Mouse (Mus musculus) kidney, postnatal 0 days (tissue): ENCODE measurements around the gene Polr2g. TPM values are rescaled to one million over a fixed set of nuclear protein-coding genes. Genes with fewer than 3 reads are reported as not detected.

Experiments
- ATAC-seq: fragments of 200-750 bp; cut with Nextera tagmentation; replicated peaks from 2 replicates; pipeline ENCODE4 v1.8.0; 2017; ENCODE audit warnings: low read depth, moderate number of reproducible peaks, moderate TSS enrichment, moderate library complexity; ENCODE audit not compliant: low FRiP score
- DNase-seq: peaks from one replicate; pipeline ENCODE4 v3.0.0-alpha.2; 2016; ENCODE audit warnings: low spot score
- H3K27ac ChIP-seq: fragments of 300-500 bp; sonication (generic); 2 replicates; pipeline ENCODE4 v1.5.1; 2014; ENCODE audit warnings: mild to moderate bottlenecking
- H3K27me3 ChIP-seq: fragments of 300-500 bp; sonication (generic); 2 replicates; pipeline ENCODE4 v1.6.1; 2014; ENCODE audit warnings: low read length, mixed read lengths; ENCODE audit not compliant: insufficient read depth
- H3K36me3 ChIP-seq: fragments of 300-500 bp; sonication (generic); 2 replicates; pipeline ENCODE4 v1.6.1; 2014; ENCODE audit warnings: low read length, mixed read lengths; ENCODE audit not compliant: insufficient read depth
- H3K4me1 ChIP-seq: fragments of 300-500 bp; sonication (generic); replicated peaks from 2 replicates; pipeline ENCODE4 v1.6.1; 2014; ENCODE audit warnings: antibody characterized with exemption, low read length, mixed read lengths; ENCODE audit not compliant: insufficient read depth
- H3K4me2 ChIP-seq: fragments of 300-500 bp; sonication (generic); 2 replicates; pipeline ENCODE4 v1.6.1; 2014; ENCODE audit warnings: mild to moderate bottlenecking, low read length, moderate library complexity, mixed read lengths
- H3K4me3 ChIP-seq: fragments of 300-500 bp; sonication (generic); replicated peaks from 2 replicates; pipeline ENCODE4 v1.5.1; 2014; ENCODE audit warnings: low read depth, low read length
- H3K9ac ChIP-seq: fragments of 300-500 bp; sonication (generic); 2 replicates; pipeline ENCODE4 v1.6.1; 2014; ENCODE audit warnings: low read depth, low read length
- H3K9me3 ChIP-seq: fragments of 300-500 bp; sonication (generic); replicated peaks from 2 replicates; pipeline ENCODE4 v1.6.1; 2016; ENCODE audit warnings: low read length, inconsistent platforms, mixed read lengths
- CTCF ChIP-seq: IDR thresholded peaks from 2 replicates; pipeline ENCODE4 v1.5.1; 2016; ENCODE audit warnings: antibody characterized with exemption, low read depth, mild to moderate bottlenecking, moderate library complexity
- WGBS: fragments of 180-500 bp; shearing (Covaris S2); extraction: QIAGEN DNeasy Blood & Tissue Kit; methylation state at CpG from one replicate; pipeline ENCODE4 v1.1.7; 2014; 5-methylcytosine and 5-hydroxymethylcytosine counted together
- polyA plus RNA-seq: library from polyadenylated mRNA; unstranded; fragments of >200 nt; fragmentation: Nextera tagmentation; extraction: Ambion mirVana; gene quantifications from 2 replicates; pipeline ENCODE4 v1.2.1, GENCODE M21; 2015

Gene Polr2g
- polyA plus RNA-seq, 1 experiment from 2014 or later: 187 TPM

DNA sequence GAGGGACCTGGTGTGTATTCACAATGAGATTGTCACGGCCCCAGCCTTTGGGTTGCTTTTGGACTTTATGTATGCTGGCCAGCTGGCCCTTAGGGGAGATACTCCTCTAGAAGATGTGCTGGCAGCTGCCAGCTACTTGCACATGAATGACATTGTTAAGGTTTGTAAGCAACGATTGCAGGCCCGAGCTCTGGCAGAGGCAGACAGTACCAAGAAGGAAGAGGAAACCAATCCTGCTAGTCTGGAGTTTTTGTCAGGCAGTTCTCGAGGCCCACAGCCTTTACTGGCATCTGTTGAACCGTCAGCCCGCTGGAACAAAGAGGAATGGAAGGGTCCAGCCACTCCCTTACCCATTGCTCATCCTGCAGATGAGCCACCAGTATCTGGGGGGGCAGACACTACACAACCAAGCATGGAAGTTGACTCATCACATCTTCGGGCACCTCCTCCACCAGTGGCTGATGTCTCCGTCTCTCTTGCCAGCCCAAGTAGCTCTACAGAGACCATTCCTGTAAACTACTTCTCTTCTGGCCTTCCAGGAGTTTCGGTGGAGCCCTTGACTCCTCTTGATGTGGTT lies 4.9 kb upstream of the Polr2g start:
- peak overlapping the region; percentile 62; the same call in 1 of the 2 replicates for H3K4me2 ChIP-seq
- peak overlapping the region; percentile 87; the same call in 1 of the 2 replicates for H3K27ac ChIP-seq
- no peak for TF ChIP-seq CTCF
- no peaks in the 10 kb centered on the region for H3K9me3 ChIP-seq
- no peak overlapping the region for H3K4me3 ChIP-seq
- 0 out of 2 replicates have a peak overlapping the region, but pooled peaks have one; percentile 24 for H3K9ac ChIP-seq
- no peak for DNase-seq
- ATAC-seq: no peak
- H3K4me1 ChIP-seq: peaks cover 8% of the 10 kb centered on the region; the same call in 1 of the 2 replicates
- no peaks in the 10 kb centered on the region for H3K27me3 ChIP-seq
- WGBS: 93% methylated on average over 9 of the region's 9 CpGs
- H3K36me3 ChIP-seq: peaks cover 17% of the 10 kb centered on the region; the same call in 1 of the 2 replicates

DNA sequence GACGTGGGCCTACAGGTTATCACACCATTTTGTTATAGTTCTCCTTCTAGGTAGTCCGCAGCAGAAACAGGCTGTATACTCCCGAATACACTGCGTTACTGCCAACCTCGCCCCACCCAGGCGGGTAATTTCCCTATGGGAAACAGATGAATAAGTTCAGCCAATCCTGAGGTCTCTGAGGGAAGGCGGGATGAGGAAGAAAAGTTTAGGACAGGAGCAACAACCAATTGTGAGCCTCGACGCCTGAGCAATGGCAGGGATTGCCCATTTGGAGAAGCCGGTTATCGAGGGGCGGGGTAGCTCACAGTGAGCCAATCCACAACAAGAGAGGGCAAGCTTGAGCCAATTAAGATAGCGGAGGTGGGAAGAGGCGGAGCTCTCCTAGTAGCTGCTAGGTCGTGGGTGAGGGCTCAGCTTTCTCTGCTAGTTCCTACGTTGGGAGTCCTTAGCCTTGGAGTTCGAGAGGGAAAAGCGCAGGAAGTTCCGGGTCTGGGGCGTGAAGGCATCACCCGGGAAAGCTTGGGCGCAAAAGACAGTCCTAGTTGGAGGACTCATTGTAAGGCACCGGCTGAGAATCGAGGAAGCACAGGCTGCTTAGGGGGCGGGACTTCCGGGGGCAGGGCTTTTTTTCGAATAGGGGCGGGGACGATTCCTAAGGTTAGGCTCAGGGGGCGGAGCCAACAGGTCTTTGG lies 3.9 kb upstream of the Polr2g start, which contains the start of gene Zbtb3:
Zbtb3 (plus strand) TSS at position 426 of the 692 bp plus-strand sequence.
- ATAC-seq (peak; percentile 97), DNase-seq (peak; percentile 100)
- H3K9ac ChIP-seq: peak within 1 kb of the TSS; percentile 60
- H3K27me3 ChIP-seq: no peaks in the 10 kb centered on the region
- peak within 1 kb of the TSS; percentile 60 for H3K4me3 ChIP-seq
- peak within 1 kb of the TSS; percentile 65 for H3K4me2 ChIP-seq
- no peaks in the 10 kb centered on the region for H3K9me3 ChIP-seq
- peaks cover 12% of the 10 kb centered on the region; the same call in 1 of the 2 replicates for H3K36me3 ChIP-seq
- peaks cover 12% of the 10 kb centered on the region; the same call in 1 of the 2 replicates for H3K4me1 ChIP-seq
- H3K27ac ChIP-seq: peak within 1 kb of the TSS; percentile 87
- WGBS: under 1% methylated on average over 30 of the region's 30 CpGs
- TF ChIP-seq CTCF: no peak

DNA sequence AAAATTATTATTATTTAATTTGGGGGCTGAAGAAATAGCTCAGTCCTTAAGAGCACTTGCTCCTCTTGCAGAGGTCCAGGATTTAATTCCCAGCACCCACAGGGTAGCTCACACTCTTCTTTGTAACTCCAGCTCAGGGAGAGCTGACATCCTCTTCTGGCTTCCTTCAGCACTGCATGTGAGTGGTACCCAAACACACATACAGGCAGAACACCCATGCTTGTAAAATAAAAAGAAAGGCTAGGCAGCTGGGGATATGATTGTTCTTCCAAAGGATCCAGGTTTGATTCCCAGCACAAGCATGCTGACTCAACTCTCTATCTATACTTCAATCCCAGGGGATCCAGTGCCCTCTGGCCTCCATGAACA lies 554 bp upstream of the Polr2g start:
- ATAC-seq (no peak), DNase-seq (no peak)
- H3K4me3 ChIP-seq: no peak overlapping the region
- peaks cover 14% of the 10 kb centered on the region for H3K36me3 ChIP-seq
- H3K27ac ChIP-seq: no peak overlapping the region
- no peaks in the 10 kb centered on the region for H3K9me3 ChIP-seq
- no peaks in the 10 kb centered on the region for H3K27me3 ChIP-seq
- no peak overlapping the region for H3K9ac ChIP-seq
- H3K4me1 ChIP-seq: peaks cover 13% of the 10 kb centered on the region; the same call in 1 of the 2 replicates
- TF ChIP-seq CTCF: no peak
- H3K4me2 ChIP-seq: peak overlapping the region; percentile 61; the same call in 1 of the 2 replicates

DNA sequence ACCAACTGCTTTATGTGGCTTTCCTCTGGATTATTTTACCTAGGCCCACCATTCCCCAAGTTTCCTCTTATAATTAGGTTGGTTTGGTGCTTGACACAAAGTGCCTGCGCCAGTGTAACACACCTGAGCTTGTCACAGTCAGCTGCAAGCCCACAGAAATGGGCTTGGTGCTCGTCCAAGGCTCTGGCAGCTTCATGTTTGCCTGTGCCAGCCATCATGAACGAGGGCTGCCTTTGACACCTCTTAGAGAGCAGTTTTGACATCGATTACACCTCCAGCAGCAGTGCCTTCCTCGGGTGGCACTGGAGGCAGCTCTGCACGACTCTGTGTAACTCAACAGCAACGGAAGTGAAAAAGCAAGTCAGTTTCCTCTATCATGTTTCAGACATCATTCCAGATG lies 8.2 kb downstream of the Polr2g start:
- DNase-seq (no peak), ATAC-seq (no peak)
- H3K27me3 ChIP-seq: no peaks in the 10 kb centered on the region
- no peak for TF ChIP-seq CTCF
- 73% methylated on average over 7 of the region's 7 CpGs for WGBS
- H3K27ac ChIP-seq: no peak overlapping the region
- H3K9ac ChIP-seq: no peak overlapping the region
- peaks cover 21% of the 10 kb centered on the region for H3K36me3 ChIP-seq
- H3K4me3 ChIP-seq: no peak overlapping the region
- no peaks in the 10 kb centered on the region; the same call in 1 of the 2 replicates for H3K4me1 ChIP-seq
- no peak overlapping the region for H3K4me2 ChIP-seq
- H3K9me3 ChIP-seq: no peaks in the 10 kb centered on the region

DNA sequence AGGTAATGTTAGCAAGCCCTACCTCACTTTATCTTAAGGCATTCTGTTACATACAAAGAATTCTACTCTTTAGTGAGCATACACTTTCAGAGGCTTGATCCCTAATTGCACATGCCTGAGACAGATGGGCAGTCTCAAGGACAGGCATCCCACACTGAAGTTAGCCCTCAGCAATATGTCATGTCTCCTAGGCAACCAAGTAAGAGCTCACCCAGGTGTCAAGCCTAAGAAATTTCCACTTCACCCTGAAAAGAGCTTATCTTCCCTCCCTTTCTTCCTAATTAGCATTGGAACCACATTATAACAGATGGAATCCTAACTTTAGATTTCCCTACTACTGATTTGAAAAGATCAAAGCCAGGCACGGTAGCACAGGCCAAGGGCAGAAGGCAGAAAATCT lies 9.2 kb downstream of the Polr2g start:
- no peak overlapping the region for H3K4me3 ChIP-seq
- DNase-seq (no peak), ATAC-seq (no peak)
- no peaks in the 10 kb centered on the region for H3K9me3 ChIP-seq
- no peak overlapping the region for H3K27ac ChIP-seq
- no peaks in the 10 kb centered on the region; the same call in 1 of the 2 replicates for H3K4me1 ChIP-seq
- H3K9ac ChIP-seq: no peak overlapping the region
- WGBS: 45% methylated on average over 1 of the region's 1 CpGs
- no peak overlapping the region for H3K4me2 ChIP-seq
- TF ChIP-seq CTCF: no peak
- peaks cover 12% of the 10 kb centered on the region for H3K36me3 ChIP-seq
- H3K27me3 ChIP-seq: no peaks in the 10 kb centered on the region

DNA sequence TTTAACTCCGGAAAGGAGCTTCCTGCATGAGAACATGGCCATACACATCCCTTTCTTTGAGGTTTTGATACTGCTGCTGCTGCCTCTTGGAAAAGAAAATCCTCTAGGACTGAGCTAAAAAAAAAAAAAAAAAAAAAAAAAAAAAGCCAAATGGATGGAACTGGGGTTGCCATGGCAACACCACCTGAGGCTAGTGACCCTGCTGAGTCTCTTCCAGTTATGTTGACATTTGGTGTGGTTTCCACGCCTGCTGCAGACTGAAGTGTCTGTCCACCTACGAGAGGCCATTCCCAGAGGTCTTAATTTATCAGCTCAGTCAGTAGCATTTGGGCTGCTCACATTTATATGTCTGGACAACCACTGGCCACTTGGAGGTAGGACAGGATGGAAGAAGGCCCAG lies 9.9 kb downstream of the Polr2g start:
- H3K9me3 ChIP-seq: no peaks in the 10 kb centered on the region
- no peaks in the 10 kb centered on the region; the same call in 1 of the 2 replicates for H3K4me1 ChIP-seq
- no peak overlapping the region for H3K4me2 ChIP-seq
- TF ChIP-seq CTCF: no peak
- H3K4me3 ChIP-seq: no peak overlapping the region
- no peak overlapping the region for H3K9ac ChIP-seq
- ATAC-seq (no peak), DNase-seq (no peak)
- WGBS: 34% methylated on average over 3 of the region's 3 CpGs
- peaks cover 5% of the 10 kb centered on the region; the same call in 1 of the 2 replicates for H3K36me3 ChIP-seq
- H3K27me3 ChIP-seq: no peaks in the 10 kb centered on the region
- no peak overlapping the region for H3K27ac ChIP-seq
